Mouse (Mus musculus): ENCODE results near the gene Bloc1s6.
A peak's percentile ranks its signal among the peaks of the same experiment; 100 is the strongest.

The Bloc1s6 gene

GRCm38 (mm10) chr2:122737894-122738830 is at the start of gene Bloc1s6:
Gene Bloc1s6, plus strand, starts transcription at chr2:122738503.
- DNase-seq = peak; percentile 93

- no peak for DNase-seq
Observed at GRCm38 (mm10) chr2:122697526-122697925, 40.8 kb upstream of the Bloc1s6 start.

DNA sequence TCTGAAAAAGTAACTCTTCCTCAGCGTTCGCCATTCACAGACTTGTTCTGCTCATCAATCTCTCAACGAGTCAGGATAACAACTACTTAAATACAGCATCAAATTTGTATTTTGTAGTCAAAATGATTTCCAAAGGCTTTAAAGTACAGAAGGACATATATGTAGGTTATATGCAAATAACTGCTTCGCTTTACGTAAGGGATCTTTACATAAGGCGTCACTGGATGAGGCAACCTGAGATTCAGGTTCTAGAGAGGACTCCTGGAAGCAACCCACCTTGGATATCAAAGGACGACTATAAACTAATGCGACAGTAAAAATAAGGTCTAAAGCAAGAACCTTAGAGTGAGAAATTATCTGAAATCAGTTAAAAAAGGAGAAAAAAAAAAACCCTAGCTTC is 37.3 kb upstream of the Bloc1s6 start:
- no peak for DNase-seq

DNA sequence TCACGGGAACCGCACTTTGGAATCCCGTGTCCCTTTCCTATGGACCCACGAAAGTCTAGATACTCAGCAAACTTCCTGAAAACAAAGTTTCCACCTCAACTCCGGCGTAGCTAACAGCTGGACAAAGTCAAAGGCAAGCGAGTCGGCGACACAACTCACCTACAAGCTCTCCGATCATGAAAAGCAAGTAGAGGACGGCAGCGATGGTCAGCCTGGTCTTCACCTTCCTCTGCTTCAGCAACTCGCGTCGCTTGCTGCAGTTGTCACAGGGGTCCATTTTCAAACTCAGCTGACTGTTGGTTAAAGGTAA is 36.5 kb upstream of the Bloc1s6 start:
- no peak for DNase-seq

DNA sequence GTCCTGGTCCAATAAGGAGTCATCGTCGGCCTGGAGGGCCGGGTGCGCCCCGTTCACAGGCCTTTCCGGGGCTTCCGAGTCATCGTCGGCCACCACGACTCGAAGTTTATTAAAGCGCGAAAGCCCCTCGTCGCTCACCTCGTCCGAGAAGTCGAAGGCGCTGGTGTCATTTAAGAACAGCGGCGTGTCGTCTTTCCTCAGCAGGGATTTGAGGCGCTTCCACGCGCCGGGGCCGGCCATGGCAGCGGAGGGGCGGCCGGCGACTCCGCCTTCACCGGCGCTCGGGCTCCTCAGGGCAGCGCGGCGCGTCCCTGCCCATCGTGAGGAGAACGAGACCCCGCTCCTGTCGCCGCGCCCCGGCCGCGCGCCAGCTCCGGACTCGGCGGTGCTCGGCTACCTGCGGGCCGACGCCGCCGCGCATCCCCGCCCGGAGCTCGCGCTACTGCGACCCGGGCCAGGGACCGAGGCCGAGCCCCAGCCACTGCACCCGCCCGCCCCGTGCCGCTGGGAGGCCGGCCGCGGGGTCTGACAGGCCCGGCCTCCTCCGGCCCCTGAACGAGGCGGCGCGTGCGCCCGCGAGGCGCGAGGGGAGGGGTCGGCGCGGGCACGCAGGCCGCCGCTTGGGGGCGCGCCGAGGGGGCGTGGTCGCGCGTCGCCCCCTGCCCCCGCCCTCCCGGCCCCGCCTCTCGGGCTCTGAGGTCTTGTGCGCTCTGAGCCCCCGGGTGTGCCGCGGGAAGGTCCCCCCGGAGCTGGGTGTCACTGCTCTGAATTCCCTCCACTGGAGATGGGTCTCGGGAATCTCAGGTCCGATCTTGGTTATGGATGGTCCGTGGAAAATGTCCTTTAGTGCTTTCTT is 35.9 kb upstream of the Bloc1s6 start, which contains the start of gene Slc30a4:
Slc30a4 (minus strand) TSS at position 483 of the 856 bp plus-strand sequence.
- peak; percentile 82 for DNase-seq

- DNase-seq = no peak
Observed at GRCm38 (mm10) chr2:122704572-122704971, 33.7 kb upstream of the Bloc1s6 start.

DNA sequence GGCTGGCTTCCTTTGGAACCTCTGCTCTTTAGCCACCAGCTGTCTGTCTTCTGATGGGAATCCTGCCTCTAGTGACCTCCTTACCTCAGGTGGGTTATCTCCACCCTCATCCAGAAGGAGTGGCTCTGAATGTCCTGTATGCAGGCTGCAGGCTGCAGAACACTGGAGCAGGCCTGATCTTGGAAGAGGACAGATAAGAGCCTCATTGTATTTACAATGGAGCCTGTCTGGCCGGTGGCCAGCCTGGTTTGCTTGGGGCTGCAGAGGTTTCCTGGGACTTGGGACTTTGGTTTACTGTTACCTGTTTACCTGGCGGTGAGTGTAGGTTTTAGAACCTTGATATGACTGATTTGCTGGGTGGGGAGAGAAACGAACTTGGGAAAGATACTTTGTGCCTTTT is 30.2 kb upstream of the Bloc1s6 start:
- no peak for DNase-seq

- DNase-seq = no peak
Observed at GRCm38 (mm10) chr2:122709156-122709555, 29.1 kb upstream of the Bloc1s6 start.

DNA sequence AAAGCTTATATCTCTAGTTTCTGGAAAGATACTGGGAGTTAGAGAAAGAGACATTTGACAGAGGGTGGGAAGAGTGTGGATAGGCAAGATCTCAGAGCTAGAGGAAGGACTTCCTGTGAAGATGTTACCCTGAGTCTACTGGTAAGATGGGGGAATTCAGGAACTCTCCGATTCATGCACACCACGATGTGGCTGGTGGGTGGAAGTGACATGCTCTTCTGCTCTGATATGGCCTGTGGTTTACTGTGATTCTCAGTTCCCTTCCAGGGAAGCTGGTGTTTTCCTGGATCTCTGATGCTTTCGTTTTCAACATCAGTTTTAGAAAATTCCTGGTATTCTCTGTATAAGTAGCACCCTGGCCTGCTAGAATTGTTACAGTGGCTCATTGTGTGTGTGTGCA is 26.4 kb upstream of the Bloc1s6 start:
- DNase-seq = no peak

- DNase-seq = no peak
Observed at GRCm38 (mm10) chr2:122712848-122713247, 25.5 kb upstream of the Bloc1s6 start.

GRCm38 (mm10) chr2:122715148-122715692 is 23.1 kb upstream of the Bloc1s6 start:
- no peak for DNase-seq

DNA sequence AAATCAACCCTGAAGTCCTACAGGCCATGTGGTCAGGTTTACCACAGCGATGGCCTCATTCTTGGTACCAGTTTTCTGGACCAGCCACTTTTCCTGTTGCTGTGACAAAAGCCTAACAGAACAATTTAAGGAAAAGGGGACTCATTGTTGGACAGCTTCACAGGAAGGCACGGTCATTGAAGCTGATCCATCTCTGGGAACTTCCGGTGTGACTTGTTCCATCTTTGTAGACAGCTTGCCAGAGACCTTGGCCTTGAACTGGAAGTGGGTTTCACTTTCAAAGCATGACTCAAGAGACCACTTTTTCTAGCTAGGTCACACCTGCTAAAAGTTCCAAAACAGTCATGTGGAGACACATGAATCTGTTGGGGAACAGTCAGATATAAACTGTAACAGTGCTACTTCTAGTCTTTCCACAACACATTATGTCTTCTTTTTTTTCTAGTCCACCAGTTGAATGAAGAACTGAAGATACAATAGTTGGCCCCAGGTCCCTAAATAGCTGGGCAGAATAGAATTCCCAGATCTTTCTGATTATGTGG is 21.9 kb upstream of the Bloc1s6 start:
- no peak for DNase-seq

- DNase-seq = no peak
Observed at GRCm38 (mm10) chr2:122719232-122719631, 19.1 kb upstream of the Bloc1s6 start.

- no peak for DNase-seq
Observed at GRCm38 (mm10) chr2:122720564-122720963, 17.7 kb upstream of the Bloc1s6 start.

DNA sequence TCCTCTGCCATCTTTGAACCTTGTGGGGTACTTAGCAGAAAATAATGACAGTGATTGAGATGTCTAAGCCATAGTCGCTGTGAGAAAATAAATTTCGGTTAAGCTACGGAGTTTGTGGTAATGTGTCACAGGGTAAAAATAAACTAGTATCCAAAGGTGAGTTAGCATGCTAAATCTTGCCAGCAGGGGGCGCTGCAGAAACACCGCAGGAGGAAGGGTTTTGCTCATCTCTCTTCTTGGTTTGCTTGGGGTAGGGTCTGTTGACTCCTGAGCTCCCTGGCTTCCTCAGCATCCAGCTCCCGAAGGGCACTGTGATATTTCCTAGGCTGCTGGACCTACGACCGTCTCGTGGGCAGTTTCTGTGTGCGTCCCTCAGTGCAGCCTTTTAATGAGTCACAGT is 12.7 kb upstream of the Bloc1s6 start:
- no peak for DNase-seq

GRCm38 (mm10) chr2:122731456-122731855 is 6.8 kb upstream of the Bloc1s6 start:
- DNase-seq = no peak

DNA sequence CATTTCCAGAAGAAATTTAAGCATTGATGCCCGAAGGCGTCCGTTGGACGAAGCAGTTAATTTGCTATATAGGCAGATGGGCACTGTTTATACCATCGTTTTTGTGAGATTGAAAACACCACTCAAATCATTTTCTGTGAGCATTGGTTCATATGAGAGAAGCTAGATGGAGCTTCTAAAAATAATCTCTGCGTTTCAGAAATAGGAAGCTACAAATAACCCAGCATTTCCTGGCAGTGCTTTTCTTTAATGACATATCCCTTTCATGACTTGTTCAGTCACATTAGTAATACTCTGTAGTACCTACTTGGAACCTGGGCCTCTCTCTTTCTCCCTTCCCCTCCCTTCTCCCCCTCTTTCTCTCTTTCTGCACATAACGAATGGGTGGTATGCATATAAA is 720 bp downstream of the Bloc1s6 start:
- no peak for DNase-seq

DNA sequence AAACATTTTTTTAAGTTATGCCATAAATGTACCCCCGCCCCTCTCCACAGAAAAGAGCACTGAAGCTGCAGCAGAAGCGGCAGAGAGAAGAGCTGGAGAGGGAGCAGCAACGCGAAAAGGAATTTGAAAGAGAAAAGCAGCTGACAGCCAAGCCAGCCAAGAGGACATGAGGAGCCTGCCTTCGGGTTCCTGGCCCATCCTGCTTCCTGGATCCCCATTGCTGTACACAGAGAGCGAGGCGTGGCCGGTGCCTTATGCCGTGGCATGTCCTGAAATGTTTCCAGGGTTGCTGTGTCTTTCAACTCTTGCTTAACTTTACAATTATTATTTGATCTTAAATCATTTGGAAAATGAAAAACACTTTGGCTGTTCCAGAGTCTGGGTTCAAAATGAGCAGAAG is 8.2 kb downstream of the Bloc1s6 start:
- DNase-seq = no peak

DNA sequence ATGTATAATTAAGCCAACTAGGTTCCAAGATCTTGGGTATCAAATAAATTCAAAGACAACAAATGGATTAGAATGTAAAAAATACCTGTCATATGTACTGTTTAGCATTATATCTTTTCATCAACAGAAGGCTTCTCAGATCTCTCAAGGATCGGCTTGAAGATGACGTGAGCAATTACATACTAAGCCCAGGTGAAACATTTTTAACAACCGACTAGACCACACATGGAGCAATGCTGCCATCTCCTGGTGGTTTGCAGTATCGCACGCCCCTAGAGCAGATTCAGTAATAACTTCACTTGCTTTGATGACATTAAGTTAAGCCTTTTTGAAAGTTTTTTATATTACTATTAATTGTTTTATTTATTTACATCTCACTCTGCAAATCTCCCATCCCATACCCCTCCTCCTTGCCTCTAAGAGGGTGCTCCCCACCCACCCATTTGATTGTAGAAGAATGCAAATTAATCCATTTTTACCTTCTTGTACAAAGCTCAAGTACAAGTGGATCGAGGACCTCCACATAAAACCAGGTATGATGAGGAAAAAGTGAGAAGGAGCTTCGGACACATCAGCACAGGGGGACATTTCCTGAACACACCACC is 15.5 kb downstream of the Bloc1s6 start:
- DNase-seq = peak; percentile 49

DNA sequence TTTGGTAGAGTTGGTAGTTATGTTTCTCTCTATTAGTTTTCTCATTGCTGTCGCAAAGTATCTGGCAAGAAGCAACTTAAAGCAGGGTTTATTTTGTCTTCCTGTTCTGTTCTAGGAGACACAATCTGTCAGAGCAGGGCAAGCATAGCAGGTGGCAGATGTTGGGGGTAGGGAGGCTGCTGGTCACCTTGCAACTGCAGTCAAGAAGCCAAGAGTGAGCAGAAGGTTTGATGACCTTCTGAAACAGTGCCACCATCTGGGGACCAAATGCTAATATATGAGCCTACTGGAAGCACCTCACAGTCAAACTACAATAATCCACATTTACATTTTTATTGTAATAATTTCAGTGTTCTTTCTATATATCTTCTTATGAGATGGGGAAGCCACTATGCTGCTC is 21.5 kb downstream of the Bloc1s6 start:
- DNase-seq = no peak

DNA sequence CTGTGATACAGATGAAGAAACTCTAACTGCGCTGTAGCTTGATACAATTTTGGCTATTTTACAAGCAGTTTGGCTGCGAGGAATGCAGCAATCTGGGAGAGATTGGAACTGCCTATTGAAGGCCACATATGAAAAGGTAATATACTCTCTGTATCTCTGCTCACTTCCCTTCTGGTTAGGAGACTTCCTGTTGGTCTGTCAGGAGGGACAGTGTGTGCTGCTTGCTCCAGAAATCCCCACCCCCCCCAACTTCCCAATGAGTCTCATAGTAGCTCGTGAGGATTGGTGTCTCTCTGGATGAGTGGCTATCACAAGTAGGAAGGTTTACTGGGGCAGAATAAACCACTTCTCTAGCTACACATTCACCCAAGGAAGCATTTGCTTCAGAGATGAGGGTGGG is 24.7 kb downstream of the Bloc1s6 start:
- no peak for DNase-seq

- DNase-seq = no peak
Observed at GRCm38 (mm10) chr2:122764526-122764925, 26.2 kb downstream of the Bloc1s6 start.
